Mouse (Mus musculus): ENCODE data around the gene Selenov. TPM values are rescaled to one million over a fixed set of nuclear protein-coding genes. Genes with fewer than 3 reads are reported as not detected.
A peak's percentile ranks its signal among the peaks of the same experiment; 100 is the strongest.
"Not testable (repeated sequence)": the region's sequence is repeated elsewhere in the genome, so short reads cannot be mapped to it uniquely, and the experiment has no call there.

Gene Selenov
- polyA plus RNA-seq, 1 experiment, result not detected

DNA sequence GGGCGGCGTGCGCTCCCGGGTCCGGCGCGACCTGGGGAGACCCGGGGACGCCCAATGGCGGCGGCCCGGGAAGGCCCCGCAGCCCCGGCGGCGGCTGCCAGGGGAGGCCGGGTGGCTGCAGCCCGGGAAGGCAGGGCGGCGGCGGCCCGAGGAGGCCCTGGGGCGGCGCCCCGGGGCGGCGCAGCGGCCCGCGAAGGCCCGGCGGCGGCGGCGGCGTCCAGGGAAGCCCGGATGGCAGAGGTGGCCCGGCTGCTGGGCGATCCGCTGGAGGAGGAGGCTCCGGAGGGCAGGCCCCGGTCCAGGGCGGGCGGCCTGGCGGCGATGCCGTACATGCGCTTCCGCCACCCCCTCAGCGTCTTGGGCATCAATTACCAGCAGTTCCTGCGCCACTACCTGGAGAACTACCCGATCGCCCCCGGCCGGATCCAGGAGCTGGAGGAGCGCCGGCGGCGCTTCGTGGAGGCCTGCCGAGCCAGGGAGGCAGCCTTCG, 22.9 kb downstream of the Selenov start:
- Histone ChIP-seq H3K4me3 (replicated peaks) (peak overlapping the region; percentile 95), H3K9me3 (peaks cover 6% of the 10 kb centered on the region; the same call in 1 of the 2 replicates), H3K36me3 (replicated peaks; ENCODE audit: low read length) (no peaks in the 10 kb centered on the region), H3K4me1 (peaks cover 13% of the 10 kb centered on the region), H3K27me3 (replicated peaks) (peaks cover 28% of the 10 kb centered on the region)
- TF ChIP-seq GATA1 (IDR thresholded peaks at IDR 0.05; ENCODE audit: borderline replicate concordance, low read length), result no peak
- no peak for TF ChIP-seq FLI1 (IDR thresholded peaks at IDR 0.05; ENCODE audit: low read length)

- Histone ChIP-seq H3K36me3 (replicated peaks; ENCODE audit: low read length) (no peaks in the 10 kb centered on the region), H3K4me1 (peaks cover 13% of the 10 kb centered on the region), H3K27me3 (replicated peaks) (peaks cover 28% of the 10 kb centered on the region), H3K4me3 (replicated peaks) (peak within 1 kb of the TSS; percentile 95), H3K9me3 (peaks cover 6% of the 10 kb centered on the region; the same call in 1 of the 2 replicates)
- no peak for TF ChIP-seq FLI1 (IDR thresholded peaks at IDR 0.05; ENCODE audit: low read length)
- TF ChIP-seq GATA1 (IDR thresholded peaks at IDR 0.05; ENCODE audit: borderline replicate concordance, low read length), result no peak
Measured at GRCm38 (mm10) chr7:28267129-28268041, 23.6 kb downstream of the Selenov start, which contains the start of gene Eid2. Gene Eid2 (plus strand): TSS chr7:28267881.

DNA sequence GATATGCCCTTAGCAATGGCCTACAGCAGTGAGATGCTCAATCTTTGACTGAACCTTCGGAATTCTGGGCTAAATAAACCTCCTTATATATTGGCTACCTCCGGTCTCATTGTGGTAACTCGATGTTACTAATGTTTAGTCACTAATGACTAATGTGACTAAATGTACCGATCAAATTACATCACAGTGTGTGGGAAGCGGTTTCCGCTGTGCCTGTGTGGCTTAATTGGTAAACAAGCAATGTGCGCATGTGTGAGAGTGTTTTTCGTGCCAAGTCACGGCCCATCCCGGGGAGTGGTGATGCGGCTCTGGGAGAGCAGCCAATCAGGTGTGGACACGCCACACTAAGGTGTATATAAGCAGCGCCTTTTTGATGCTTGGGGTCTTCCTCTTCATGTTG, 25.6 kb downstream of the Selenov start:
- Histone ChIP-seq H3K4me3 (replicated peaks) (no peak overlapping the region), H3K36me3 (replicated peaks; ENCODE audit: low read length) (no peaks in the 10 kb centered on the region), H3K27me3 (replicated peaks) (peaks cover 28% of the 10 kb centered on the region), H3K9me3 (peaks cover 3% of the 10 kb centered on the region; the same call in 1 of the 2 replicates), H3K4me1 (peaks cover 13% of the 10 kb centered on the region)
- TF ChIP-seq GATA1 (IDR thresholded peaks at IDR 0.05; ENCODE audit: borderline replicate concordance, low read length) (no peak), FLI1 (IDR thresholded peaks at IDR 0.05; ENCODE audit: low read length) (no peak)

GRCm38 (mm10) chr7:28263786-28264185, 27.2 kb downstream of the Selenov start:
- Histone ChIP-seq H3K4me1 (peaks cover 12% of the 10 kb centered on the region), H3K36me3 (replicated peaks; ENCODE audit: low read length) (no peaks in the 10 kb centered on the region), H3K4me3 (replicated peaks) (no peak overlapping the region), H3K27me3 (replicated peaks) (peaks cover 27% of the 10 kb centered on the region), H3K9me3 (peaks cover 3% of the 10 kb centered on the region; the same call in 1 of the 2 replicates)
- no peak for TF ChIP-seq FLI1 (IDR thresholded peaks at IDR 0.05; ENCODE audit: low read length)

DNA sequence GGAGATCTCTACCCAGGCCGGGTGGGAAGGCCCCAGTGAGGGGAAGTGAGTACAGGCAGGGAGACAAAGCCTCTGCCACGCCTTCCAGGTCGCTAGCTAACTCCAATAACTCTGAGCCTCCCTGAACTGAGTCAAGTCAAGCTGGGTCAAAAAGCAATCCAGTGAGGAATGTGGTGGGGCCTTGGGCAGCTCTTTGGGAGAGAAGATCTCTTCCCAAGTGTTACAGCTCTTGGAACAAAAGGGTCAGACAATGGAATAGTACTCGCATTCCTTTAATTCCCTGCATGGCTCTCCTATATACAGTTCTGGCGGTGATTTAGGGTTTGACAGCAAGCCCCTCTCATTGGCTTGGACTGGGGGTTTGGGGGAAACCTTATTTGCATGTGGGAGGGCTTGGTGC, 28.1 kb downstream of the Selenov start:
- H3K9me3 ChIP-seq, result peaks cover 3% of the 10 kb centered on the region; the same call in 1 of the 2 replicates
- H3K4me3 ChIP-seq (replicated peaks), result no peak overlapping the region
- TF ChIP-seq GATA1 (IDR thresholded peaks at IDR 0.05; ENCODE audit: borderline replicate concordance, low read length) (no peak), FLI1 (IDR thresholded peaks at IDR 0.05; ENCODE audit: low read length) (no peak)
- peaks cover 18% of the 10 kb centered on the region for H3K27me3 ChIP-seq (replicated peaks)
- no peaks in the 10 kb centered on the region for H3K36me3 ChIP-seq (replicated peaks; ENCODE audit: low read length)
- peaks cover 4% of the 10 kb centered on the region for H3K4me1 ChIP-seq

- Histone ChIP-seq H3K4me1 (no peaks in the 10 kb centered on the region), H3K27me3 (replicated peaks) (no peaks in the 10 kb centered on the region), H3K36me3 (replicated peaks; ENCODE audit: low read length) (no peaks in the 10 kb centered on the region), H3K4me3 (replicated peaks) (no peak overlapping the region), H3K9me3 (peaks cover 7% of the 10 kb centered on the region)
- TF ChIP-seq GATA1 (IDR thresholded peaks at IDR 0.05; ENCODE audit: borderline replicate concordance, low read length) (no peak), FLI1 (IDR thresholded peaks at IDR 0.05; ENCODE audit: low read length) (no peak)
Measured at GRCm38 (mm10) chr7:28255476-28255875, 35.5 kb downstream of the Selenov start.

- no peak for TF ChIP-seq FLI1 (IDR thresholded peaks at IDR 0.05; ENCODE audit: low read length)
- TF ChIP-seq GATA1 (IDR thresholded peaks at IDR 0.05; ENCODE audit: borderline replicate concordance, low read length), result no peak
- Histone ChIP-seq H3K27me3 (replicated peaks) (no peaks in the 10 kb centered on the region), H3K9me3 (peaks cover 7% of the 10 kb centered on the region), H3K4me1 (no peaks in the 10 kb centered on the region), H3K36me3 (replicated peaks; ENCODE audit: low read length) (no peaks in the 10 kb centered on the region), H3K4me3 (replicated peaks) (no peak overlapping the region)
Measured at GRCm38 (mm10) chr7:28254591-28254990, 36.4 kb downstream of the Selenov start.

DNA sequence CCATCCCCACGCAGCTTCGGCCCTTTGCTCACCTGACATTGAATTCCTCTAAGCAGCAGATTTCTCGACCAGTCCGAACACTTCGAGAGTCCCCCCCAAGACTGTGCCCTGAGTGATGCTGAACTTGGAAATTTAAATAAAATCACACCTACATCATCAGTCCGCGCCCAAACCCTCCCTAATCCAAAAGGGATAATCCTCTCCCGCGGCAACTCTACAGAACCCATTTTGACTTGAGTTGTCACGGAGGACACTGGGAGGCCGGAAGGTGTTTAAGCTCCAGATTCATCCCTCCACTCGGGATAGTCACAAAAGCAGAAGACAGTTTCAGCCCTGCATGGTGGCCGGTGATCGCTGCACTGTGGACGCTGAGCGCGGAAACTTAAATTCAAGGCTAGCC, 39.0 kb downstream of the Selenov start:
- Histone ChIP-seq H3K4me3 (replicated peaks) (no peak overlapping the region), H3K27me3 (replicated peaks) (no peaks in the 10 kb centered on the region), H3K9me3 (peaks cover 23% of the 10 kb centered on the region), H3K4me1 (no peaks in the 10 kb centered on the region), H3K36me3 (replicated peaks; ENCODE audit: low read length) (no peaks in the 10 kb centered on the region)
- no peak for TF ChIP-seq GATA1 (IDR thresholded peaks at IDR 0.05; ENCODE audit: borderline replicate concordance, low read length)
- no peak for TF ChIP-seq FLI1 (IDR thresholded peaks at IDR 0.05; ENCODE audit: low read length)

GRCm38 (mm10) chr7:28248957-28249356, 42.0 kb downstream of the Selenov start:
- no peaks in the 10 kb centered on the region for H3K4me1 ChIP-seq
- H3K36me3 ChIP-seq (replicated peaks; ENCODE audit: low read length), result no peaks in the 10 kb centered on the region
- TF ChIP-seq FLI1 (IDR thresholded peaks at IDR 0.05; ENCODE audit: low read length), result no peak
- TF ChIP-seq GATA1 (IDR thresholded peaks at IDR 0.05; ENCODE audit: borderline replicate concordance, low read length), result no peak
- H3K4me3 ChIP-seq (replicated peaks), result no peak overlapping the region
- no peaks in the 10 kb centered on the region for H3K27me3 ChIP-seq (replicated peaks)
- peaks cover 29% of the 10 kb centered on the region for H3K9me3 ChIP-seq

GRCm38 (mm10) chr7:28243943-28244342, 47.0 kb downstream of the Selenov start:
- not testable (repeated sequence) for H3K4me1 ChIP-seq; H3K4me3 ChIP-seq (replicated peaks); H3K36me3 ChIP-seq (replicated peaks; ENCODE audit: low read length); H3K27me3 ChIP-seq (replicated peaks)
- H3K9me3 ChIP-seq, result peaks cover 42% of the 10 kb centered on the region

Other genes starting within 250 kb of the Selenov start
- gene Psmc4, start 241.1 kb downstream of the Selenov start, polyA plus RNA-seq (2012; ENCODE audit: insufficient read depth, low replicate concordance), result 74.2 and 91.6 TPM in 2 replicates
- gene Fcgbp, start 219.9 kb downstream of the Selenov start, polyA plus RNA-seq (2012; ENCODE audit: insufficient read depth, low replicate concordance), result 0.04 TPM in 1 of 2 replicates, not detected in the other
- gene 9530053A07Rik, start 161.7 kb downstream of the Selenov start, polyA plus RNA-seq (2012; ENCODE audit: insufficient read depth, low replicate concordance), result not detected in 2 replicates
- 156 and 233 TPM in 2 replicates for gene Fbl, start 121.5 kb downstream of the Selenov start, polyA plus RNA-seq (2012; ENCODE audit: insufficient read depth, low replicate concordance)
- 49.2 and 72.9 TPM in 2 replicates for gene Dyrk1b, start 111.7 kb downstream of the Selenov start, polyA plus RNA-seq (2012; ENCODE audit: insufficient read depth, low replicate concordance)
- gene Eid2, start 23.3 kb downstream of the Selenov start, polyA plus RNA-seq (2012; ENCODE audit: insufficient read depth, low replicate concordance), result 8.1 and 12.2 TPM in 2 replicates
- 7.4 and 27.7 TPM in 2 replicates for gene Eid2b, start 13.4 kb downstream of the Selenov start, polyA plus RNA-seq (2012; ENCODE audit: insufficient read depth, low replicate concordance)
- 0.22 TPM in 1 of 2 replicates, not detected in the other for gene Dll3, start 11.1 kb upstream of the Selenov start, polyA plus RNA-seq (2012; ENCODE audit: insufficient read depth, low replicate concordance)
- 153 and 165 TPM in 2 replicates for gene Timm50, start 20.9 kb upstream of the Selenov start, polyA plus RNA-seq (2012; ENCODE audit: insufficient read depth, low replicate concordance)
- 73.6 and 93.3 TPM in 2 replicates for gene Supt5, start 47.6 kb upstream of the Selenov start, polyA plus RNA-seq (2012; ENCODE audit: insufficient read depth, low replicate concordance)
- 495 and 2,789 TPM in 2 replicates for gene Rps16, start 59.5 kb upstream of the Selenov start, polyA plus RNA-seq (2012; ENCODE audit: insufficient read depth, low replicate concordance)
- gene Plekhg2, start 81.4 kb upstream of the Selenov start, polyA plus RNA-seq (2012; ENCODE audit: insufficient read depth, low replicate concordance), result 13.5 and 26.9 TPM in 2 replicates
- gene Zfp36, start 89.1 kb upstream of the Selenov start, polyA plus RNA-seq (2012; ENCODE audit: insufficient read depth, low replicate concordance), result 159 and 225 TPM in 2 replicates
- gene Med29, start 101.5 kb upstream of the Selenov start, polyA plus RNA-seq (2012; ENCODE audit: insufficient read depth, low replicate concordance), result 15.2 and 24.0 TPM in 2 replicates
- gene Paf1, start 101.8 kb upstream of the Selenov start, polyA plus RNA-seq (2012; ENCODE audit: insufficient read depth, low replicate concordance), result 38.6 and 78.0 TPM in 2 replicates
- gene Gmfg, start 146.3 kb upstream of the Selenov start, polyA plus RNA-seq (2012; ENCODE audit: insufficient read depth, low replicate concordance), result 4.7 and 41.3 TPM in 2 replicates
- 3.4 and 4.0 TPM in 2 replicates for gene Lrfn1, start 160.8 kb upstream of the Selenov start, polyA plus RNA-seq (2012; ENCODE audit: insufficient read depth, low replicate concordance)
- not detected in 2 replicates for gene Ifnl2, start 219.3 kb upstream of the Selenov start, polyA plus RNA-seq (2012; ENCODE audit: insufficient read depth, low replicate concordance)
- not detected in 2 replicates for gene Ifnl3, start 231.7 kb upstream of the Selenov start, polyA plus RNA-seq (2012; ENCODE audit: insufficient read depth, low replicate concordance)
- gene Sycn, start 249.7 kb upstream of the Selenov start, polyA plus RNA-seq (2012; ENCODE audit: insufficient read depth, low replicate concordance), result not detected in 2 replicates

All from megakaryocyte, embryonic 14.5 days (primary cell).